Mouse (Mus musculus): ENCODE data around the gene Mybpc2.

Mybpc2 gene

DNA sequence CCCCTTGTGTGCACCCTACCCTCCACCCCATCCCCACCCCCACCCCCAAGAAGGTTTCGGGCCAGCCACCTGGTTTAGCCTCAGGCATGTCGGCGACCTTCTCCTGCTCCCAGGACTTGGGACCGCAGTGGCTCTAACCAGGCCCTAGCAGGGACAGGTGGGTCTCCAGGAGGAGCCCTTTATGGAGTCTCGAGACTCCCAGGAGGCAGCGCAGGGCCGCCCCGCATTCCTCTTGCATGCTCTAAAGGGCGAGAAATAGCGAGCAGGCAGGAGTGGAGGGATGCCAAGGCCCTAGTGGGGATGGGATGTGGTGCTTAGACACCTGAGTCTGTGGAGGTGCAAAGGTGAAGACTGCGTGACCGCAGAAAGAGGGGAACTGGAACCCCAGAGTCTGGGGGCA lies at the start of gene Mybpc2:
Gene Mybpc2 (minus strand): TSS at position 155 of the 400 bp plus-strand sequence.
- no peak for DNase-seq (ENCODE audit: low spot score in 2 of 2)

DNA sequence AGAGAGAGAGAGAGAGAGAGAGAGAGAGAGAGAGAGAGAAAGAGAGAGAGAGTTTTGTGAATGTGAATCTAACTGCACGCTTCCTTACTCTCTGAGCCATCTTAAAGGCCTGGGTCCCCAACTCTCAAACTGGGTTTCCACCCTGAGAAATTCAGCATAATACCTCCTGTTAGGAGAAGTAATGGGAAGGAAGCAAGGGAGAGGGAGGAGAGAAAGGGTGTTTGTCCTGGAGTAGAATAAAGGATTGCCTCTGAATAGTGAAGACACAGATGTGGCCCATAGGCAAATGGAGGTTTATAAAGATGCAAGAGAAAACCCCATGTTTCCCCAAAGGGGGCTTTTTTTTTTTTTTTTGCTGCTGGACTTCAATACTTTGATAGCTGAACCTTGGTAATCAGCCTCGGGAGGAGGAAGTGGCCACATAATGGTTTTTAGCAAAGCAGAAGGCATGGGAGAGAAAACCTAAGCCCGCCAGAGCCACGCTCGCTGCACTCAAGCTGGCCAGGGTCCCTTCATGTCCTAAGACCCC lies 48.6 kb upstream of the Mybpc2 start:
- no peak for DNase-seq (ENCODE audit: low spot score in 2 of 2)

DNA sequence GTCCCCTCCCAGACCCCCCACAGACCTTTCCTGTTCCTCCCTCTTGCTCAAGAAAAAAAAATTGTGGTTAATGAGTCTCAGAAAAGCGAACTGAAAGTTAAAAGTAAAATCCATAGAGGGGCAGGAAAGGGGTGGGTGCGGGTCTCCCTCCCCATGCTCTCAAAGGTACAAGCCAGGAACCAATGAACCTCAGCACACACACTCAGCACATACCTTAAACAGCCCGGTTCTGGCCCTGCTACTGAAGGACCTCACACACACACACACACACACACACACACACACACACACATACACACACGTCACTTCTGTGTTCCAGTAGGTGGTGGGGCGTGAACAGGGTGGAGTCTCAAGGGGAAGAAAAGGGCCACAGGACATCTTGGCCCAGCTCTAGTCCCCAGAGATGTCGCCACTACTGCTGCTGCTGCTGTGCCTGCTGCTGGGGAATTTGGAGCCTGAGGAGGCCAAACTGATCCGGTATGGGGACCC lies 47.8 kb upstream of the Mybpc2 start, which contains the start of gene Napsa:
Gene Napsa (plus strand): TSS at position 168 of the 489 bp plus-strand sequence.
- no peak for DNase-seq (ENCODE audit: low spot score in 2 of 2)

DNA sequence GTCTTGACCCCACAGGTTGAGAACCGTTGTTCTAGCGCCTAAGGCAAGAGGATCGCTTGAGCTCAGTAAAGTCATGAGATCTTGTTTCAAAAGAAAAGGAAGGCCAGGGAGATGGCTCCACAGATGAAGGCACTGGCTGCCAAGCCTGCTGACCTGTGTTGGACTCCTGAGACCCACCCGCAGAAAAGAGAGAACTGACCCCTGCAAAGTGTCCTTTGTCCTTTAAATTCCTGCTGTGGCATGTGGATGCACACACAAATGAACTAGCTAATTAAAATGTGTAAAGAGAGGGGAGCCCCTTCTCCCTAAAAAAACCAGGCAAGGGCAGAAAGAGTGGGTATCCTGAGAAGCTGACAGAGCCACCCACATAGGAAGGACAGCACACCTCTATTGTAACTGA lies 47.4 kb upstream of the Mybpc2 start:
- DNase-seq (ENCODE audit: low spot score in 2 of 2) = no peak

DNA sequence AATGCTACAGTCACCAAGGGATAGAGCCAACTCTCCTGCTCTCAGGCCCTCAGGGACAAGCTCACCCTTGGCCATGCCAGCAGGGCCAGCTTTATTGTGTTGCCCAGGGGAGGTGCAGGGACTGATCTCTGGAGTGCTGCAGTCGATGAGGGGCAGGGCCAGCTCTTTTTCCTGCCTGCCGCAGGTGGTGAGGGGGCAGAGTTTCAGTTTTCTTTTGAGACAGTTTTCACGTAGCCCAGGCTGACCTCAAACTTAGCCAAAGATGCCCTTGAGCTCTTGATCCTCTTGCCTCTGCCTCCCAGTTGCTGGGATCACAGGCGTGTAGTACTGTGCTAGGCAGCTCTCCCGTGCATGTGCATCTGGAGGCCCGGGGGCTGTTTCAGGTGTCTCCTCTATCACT lies 46.5 kb upstream of the Mybpc2 start:
- no peak for DNase-seq (ENCODE audit: low spot score in 2 of 2)

DNA sequence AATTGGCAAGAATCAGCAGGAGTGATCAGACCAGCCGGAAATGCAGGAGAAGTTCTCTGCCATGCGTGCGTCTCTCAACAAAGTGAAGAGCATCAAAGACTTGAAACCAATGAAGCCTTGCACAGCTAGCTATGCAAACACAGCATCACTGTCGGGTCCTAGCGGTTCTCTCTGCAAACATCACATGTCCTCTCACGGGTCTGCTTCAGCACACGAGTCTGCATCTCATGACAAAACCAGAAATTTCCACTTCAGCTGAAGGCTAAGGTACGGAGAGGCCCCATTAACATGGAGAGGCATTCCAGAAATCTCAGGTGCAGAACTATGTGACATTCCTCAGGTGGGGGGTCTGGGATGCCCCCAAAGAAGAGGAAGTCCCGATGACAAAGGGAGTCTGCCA lies 44.3 kb upstream of the Mybpc2 start:
- no peak for DNase-seq (ENCODE audit: low spot score in 2 of 2)

DNA sequence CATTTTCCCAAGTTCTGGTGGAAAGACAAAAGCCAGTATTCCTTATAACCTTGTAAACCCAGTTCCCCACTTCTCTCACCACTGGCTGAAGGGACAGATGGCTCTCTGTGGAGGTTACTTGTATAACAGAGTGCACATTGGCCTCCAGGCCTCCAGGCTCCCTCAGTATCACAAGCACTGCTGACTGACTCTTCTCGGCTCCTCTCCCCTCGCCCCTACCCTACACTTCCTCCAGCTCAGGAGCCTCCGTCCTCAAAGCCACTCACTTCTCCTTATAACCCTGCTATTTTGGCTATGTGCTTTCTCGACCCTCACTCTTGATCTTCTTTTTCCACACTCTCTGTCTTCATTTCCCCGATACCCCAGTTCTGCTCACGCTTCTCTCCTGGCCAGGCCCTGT lies 41.0 kb upstream of the Mybpc2 start:
- no peak for DNase-seq (ENCODE audit: low spot score in 2 of 2)

DNA sequence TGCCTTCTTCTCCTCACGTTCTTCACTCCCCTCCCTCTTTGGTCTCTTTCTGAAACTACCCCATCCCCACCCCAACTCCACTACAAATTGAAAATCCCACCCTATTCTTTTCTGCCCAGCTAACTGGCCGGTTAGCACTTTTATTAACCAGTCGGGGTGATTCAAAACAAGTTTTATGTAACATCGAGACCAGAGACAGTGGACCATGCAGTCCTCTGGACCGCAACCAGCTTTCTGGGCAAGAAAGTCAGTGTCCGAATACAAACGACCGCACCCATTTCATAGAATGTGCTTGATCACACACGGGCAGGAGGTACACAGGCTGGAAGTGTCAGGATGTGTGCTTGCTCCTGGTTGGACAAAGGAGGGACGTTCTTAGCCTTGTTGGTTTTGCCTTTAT lies 40.0 kb upstream of the Mybpc2 start:
- no peak for DNase-seq (ENCODE audit: low spot score in 2 of 2)

DNA sequence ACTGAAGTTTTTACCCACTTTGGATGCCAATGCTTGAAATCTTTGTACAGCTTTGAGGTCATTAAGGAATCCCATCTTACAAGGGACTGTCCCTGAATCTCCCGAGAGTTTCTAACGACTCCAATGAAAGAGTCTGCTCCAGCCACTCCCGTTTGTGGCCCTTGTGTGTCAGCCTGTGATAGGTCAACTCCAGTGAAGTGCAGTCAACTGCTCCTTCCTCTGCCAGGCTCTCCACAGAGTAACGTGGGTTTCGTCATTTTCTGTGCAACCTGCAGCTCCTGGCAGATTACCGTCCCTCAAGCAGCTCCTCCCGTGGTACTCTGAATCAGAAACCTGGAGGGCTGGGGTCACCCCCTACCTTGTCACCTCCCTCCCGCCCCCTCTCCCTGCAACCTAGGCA lies 38.8 kb upstream of the Mybpc2 start:
- no peak for DNase-seq (ENCODE audit: low spot score in 2 of 2)

DNA sequence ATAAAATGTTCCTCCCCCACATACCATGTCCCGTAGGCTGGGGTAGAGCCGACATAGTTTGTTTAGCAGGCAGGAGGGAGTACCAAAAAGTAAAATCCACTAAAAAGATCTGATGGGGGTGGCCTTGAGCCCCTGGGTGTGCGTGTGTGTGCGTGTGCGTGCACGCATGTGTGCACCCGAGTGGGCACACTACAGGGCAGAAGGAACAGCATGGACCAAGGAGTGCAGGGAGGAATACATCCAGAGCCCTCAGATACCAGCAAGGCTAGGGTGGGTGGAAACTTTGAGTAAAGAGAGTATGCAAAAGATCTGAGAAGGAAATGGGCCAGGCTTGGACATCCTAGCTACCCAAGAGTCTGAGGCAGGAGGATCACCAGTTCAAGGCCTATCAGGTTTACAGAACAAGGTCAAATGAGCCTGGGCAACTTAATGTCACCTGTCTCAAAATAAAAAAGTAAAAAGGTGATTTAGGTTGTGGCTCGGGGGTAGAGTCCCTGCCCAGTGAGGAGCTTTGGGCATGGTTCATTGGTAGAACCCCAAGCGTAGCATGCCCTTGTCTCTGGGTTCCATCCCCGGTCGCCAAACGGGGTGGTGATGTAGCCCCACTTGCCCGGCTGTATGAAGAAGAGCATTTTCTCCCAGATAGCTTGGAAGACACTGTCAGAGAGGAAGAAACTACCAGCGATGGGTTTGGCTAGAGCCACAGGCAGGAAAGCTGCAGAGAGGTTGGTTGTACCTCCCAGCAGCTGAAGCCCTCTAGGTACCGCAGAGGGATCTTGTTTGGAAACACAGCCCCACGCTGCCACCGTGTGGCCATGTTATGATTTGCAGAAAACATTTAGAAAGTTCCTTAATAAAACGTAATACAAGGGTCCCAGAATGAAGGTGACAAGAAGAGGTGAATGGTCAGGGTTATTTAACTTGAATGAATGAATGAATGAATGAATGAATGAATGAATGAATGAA lies 36.3 kb upstream of the Mybpc2 start:
- peak; percentile 64 to 76 for DNase-seq (ENCODE audit: low spot score in 2 of 2)

DNA sequence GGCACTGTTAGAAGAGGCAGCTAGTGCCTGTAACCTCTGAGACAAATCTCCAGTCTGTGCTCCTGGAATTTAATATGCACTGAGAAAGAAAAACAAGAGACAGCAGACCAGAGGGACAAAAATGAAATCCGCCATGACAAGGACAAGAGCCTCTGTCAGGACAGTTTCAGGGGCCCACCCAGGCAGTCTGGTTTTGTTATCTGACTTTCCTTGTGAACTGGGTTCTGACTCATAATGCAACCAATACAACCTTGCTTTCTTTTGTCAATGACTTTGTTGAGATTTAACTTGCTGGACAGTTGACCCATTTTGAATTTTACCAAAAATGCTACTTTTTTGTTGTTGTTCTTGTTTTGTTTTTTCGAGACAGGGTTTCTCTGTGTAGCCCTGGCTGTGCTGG lies 33.2 kb upstream of the Mybpc2 start:
- no peak for DNase-seq (ENCODE audit: low spot score in 2 of 2)

DNA sequence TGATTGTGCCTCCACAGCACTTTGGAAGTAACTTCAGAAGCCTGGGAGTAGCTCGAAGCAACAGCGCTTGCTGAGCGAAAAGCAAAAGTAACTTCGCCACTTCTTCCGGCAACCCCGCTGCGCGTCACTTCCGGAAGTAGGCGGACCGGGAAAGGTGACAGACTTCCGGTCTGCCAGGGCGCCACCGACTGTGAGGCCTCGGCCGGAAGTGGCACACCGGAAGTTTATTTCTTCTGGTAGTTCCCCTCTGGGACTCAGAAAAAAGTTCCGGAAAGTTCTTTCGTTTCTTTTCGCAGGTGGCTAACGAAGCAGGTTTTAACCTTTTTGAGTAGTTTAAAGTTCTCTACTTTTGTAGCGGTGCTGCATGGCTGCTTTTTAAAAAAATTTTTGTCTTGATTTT lies 29.4 kb upstream of the Mybpc2 start, which contains the start of gene Nr1h2:
Gene Nr1h2 (minus strand): TSS at position 126 of the 400 bp plus-strand sequence.
- peak; percentile 79 to 91 for DNase-seq (ENCODE audit: low spot score in 2 of 2)

DNA sequence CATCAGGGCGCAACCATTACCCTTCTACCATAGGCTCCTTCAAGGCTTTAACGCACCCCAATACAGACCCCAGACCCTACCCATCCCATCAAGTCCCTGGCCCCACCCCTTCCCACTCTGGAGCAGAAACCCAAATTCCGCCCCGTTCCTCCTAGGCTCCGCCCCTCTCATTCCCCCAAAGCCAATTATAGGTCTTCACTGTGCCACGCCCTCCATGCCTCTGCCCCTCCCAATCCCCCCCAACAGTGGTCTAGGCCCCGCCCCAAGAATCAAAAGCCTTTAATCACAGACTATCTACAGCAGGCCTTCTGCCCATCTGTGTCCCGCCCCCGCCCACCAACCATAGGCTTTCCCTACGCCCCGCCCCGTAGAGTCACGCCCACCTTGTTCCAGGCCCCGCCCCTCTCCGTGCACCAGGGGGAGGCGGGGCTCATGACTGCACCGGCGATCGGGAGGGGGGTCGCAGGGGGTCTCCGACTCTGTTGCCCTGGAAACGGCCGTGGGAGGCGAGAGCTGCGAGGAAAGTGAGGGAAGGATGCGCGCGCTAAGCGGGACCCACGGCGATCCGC lies 28.8 kb upstream of the Mybpc2 start:
- no peak for DNase-seq (ENCODE audit: low spot score in 2 of 2)

DNA sequence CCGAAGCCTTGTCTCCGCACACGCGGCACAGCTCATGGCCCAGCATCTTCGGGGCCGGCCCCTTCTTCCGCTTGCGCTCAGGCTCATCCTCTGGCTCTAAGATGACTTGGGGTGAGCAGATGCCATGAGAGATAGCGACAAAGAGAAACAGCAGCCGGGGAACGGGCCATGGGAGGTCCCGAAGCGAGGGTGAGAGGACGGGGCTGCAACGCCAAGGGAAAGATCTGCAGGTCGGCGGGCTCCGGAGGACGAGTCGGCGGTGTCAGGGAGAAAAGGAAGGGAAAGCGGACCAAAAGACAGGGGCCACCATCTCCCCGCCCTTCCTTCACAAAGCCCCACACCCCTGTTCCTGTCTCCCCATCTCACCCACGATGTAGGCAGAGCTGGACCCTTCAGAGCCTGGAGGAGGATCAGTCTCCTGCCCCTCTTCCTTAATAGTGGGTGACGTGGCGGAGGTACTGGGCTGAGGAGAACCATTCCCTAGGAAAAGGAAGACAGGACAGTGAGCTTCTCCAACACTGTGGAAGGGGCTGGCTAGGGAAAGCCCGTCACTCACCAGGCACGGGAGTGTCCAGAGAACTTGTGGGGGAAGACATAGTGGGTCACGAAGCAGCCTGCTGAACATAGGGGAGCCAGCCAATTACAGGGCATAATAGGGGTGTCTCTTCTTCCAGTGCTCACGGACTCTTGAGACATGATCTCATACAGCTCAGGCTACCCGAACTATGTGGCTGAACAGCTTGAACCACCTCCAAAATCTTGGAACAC lies 27.9 kb upstream of the Mybpc2 start:
- DNase-seq (ENCODE audit: low spot score in 2 of 2) = no peak

DNA sequence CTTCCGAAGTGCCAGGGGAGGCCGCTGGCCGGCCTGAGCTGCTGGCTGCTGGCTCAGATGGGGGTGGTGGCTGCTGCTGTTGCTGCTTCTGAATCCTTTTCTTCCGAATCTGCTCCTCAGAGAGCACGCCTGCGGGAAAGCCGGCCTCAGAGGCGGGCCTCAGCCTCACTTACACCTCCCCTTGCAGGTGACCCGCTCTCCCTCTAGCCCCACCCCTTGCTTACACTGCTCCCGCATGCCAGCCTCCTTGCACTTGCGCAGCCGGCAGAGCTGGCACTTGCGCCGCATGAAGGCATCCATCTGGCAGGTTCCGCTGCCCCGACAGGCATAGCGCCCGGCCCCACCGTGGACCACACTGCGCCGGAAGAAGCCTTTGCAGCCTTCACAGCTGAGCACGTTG lies 27.3 kb upstream of the Mybpc2 start:
- DNase-seq (ENCODE audit: low spot score in 2 of 2) = no peak

DNA sequence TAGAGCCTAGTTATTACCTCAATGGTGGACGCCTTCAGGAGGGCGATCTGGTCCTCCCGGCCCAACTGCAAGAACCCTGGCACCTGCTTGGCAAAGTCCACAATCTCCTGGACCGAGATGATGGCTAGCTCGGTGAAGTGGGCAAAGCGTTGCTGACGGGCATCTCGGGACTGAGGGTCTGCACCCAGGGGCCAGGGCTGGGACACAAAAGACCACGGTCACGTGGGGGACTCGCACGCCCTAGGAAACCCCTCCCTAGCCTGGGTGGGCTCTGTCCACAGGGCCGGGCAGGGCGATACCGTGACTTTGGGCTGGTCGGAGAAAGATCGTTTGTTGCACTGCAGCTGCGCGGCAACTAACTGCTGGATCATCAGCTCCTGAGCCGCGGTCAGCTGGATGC lies 26.8 kb upstream of the Mybpc2 start:
- no peak for DNase-seq (ENCODE audit: low spot score in 2 of 2)

DNA sequence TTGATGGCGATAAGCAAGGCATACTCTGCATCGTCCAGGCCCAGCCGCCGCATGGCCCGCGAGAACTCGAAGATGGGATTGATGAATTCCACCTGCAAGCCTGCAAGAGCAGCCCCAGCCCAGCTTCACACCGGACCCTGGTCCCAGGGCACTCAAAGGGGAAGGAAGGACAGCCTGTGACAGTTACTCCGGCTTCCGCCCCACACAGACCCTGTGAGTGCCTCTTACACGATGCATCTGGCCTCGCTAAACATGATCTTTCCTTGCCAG lies 25.9 kb upstream of the Mybpc2 start:
- no peak for DNase-seq (ENCODE audit: low spot score in 2 of 2)

DNA sequence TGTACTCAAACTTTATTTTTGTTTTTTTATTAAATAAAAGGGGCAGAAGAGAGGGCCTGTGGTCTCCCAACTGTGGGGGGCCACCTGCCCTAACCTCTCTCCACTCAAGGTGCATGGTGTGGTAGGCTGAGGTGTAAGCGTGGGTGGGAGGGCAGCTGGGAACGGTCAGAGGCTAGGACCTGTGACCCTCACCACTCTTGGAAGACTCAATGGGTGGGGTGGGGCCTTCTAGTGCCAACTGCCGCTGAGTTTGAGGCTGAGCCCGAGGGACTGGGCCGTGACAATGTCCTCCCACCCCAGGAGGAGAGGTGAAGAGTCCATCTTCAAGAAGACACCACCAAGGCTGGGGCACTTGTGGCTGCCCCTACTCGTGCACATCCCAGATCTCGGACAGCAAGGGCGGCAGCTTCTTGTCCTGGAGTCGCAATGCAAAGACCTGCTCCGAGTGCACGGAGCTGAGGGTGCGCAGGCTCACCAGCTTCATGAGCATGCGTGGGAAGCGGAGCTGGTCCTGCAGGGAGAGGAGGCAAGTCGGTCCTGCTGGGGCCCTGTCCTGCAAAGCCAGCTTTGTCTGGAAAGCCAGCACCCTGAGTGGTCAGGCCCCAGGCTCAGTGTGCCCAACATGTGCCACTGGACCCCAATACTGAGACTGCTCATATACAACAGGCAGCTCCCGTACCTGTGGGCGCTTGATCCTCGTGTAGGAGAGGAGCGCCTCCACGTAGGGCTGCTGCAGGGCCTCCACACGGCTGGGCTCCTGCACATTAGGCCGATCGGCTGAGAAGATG lies 25.4 kb upstream of the Mybpc2 start:
- DNase-seq (ENCODE audit: low spot score in 2 of 2) = no peak

DNA sequence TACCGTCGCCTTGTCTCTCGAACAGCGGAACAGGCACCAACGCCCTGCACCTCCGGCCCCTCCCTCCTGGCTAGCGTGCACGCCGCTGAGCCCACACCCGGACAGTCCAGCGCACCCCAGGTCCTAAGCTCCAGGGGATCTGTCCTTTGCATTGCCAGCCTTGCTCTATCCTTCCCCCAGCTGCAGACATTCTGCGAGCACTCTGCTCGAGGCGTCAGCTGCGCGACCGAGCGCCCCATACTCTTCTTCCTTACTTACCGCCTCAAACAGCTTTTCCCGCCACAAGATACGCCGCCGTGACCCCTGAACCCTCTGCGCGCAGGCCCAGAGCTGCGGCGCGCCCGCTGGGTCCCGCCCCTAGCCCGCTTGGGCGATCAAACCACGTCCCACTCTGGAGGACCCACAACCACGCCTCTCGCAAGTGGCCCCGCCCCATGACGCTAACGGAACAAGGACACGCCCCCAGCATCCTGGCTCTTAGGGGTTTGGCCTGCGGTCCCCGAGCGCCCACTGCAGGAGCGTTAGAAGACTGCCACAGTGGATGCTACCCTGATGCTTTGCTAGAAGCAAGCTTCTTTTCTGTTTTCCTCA lies 24.1 kb upstream of the Mybpc2 start, which contains the start of gene Pold1:
Gene Pold1 (minus strand): TSS at position 353 of the 591 bp plus-strand sequence.
- peak; percentile 97 to 100 for DNase-seq (ENCODE audit: low spot score in 2 of 2)

DNA sequence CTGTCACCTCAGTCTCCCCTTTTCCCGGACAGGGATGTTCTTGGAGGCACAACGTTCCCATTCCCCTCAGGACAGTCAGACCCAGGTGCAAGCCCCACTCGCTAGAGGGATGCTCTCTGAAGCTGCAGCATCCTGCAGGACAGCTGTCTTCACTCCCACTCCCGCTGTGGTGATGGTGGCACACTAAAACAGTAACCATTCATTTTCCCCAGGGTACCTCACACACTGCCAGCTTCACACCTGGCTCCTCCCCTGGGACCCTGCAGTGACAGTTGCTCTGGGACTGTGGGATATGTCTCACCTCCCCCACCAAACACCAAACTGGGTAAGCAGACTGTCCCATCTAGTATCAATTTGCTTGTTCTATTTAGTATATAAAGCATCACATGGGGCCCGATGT lies 23.3 kb upstream of the Mybpc2 start:
- no peak for DNase-seq (ENCODE audit: low spot score in 2 of 2)

DNA sequence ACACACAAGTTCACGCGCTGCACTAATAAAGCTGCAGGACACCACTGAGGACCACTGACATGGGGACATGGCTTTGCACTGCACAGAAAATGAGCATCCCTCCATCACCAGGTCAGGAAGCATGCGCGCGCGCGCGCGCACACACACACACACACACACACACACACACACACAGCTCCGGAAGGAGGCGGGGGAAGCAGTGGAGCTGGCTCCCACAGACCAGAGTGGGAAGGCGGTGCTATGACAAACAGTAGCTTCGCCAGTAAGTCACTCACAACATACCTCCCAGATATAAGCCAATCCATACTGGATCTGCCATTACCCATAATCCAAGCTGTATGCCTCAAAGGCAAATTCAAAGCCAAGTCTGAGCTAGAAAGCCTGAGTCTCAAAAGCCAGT lies 22.6 kb upstream of the Mybpc2 start:
- DNase-seq (ENCODE audit: low spot score in 2 of 2) = no peak
